10 mouse cellular contexts compared by ENCODE assay signal in genomic region chr9:105988096-105988495, GRCm38 (mm10). TPM values are rescaled to one million over a fixed set of nuclear protein-coding genes. Genes with fewer than 3 reads are reported as not detected.
DNase-seq lines count a peak whose midpoint lies in the region; ATAC-seq and TF ChIP-seq lines count a peak whose summit lies in the region.
"Had no signal": no experiment of that assay in that cellular context is flagged by ENCODE, and none has a peak within 500 bp of the region (broad histone marks: within the 10 kb centered on the region; RNA-seq: fewer than 3 reads in every experiment).

No protein-coding gene starts in this region.

- peak; percentile 42 to 53; a peak in 2 of 4 replicates for ATAC-seq in hematopoietic stem cell, adult 5-6 weeks (replicated peaks in 1 of 2; ENCODE audit: insufficient read depth in 1 of 2, low FRiP score in 2 of 2, low TSS enrichment in 1 of 2, low read depth in 1 of 2, poor library complexity in 2 of 2, severe bottlenecking in 2 of 2)
- ATAC-seq in erythroblast, adult 5-6 weeks (replicated peaks; ENCODE audit: low FRiP score, poor library complexity, severe bottlenecking): no peak

- H3K27ac ChIP-seq in layer of hippocampus, adult 2 months: no peak overlapping the region
- H3K27ac ChIP-seq in ES-Bruce4 (ENCODE audit: insufficient read depth, low read length): no peak overlapping the region
- H3K27ac ChIP-seq: midbrain, embryonic 12.5 days had no signal

- H3K4me3 ChIP-seq in layer of hippocampus, adult 2 months: no peak overlapping the region
- H3K4me3 ChIP-seq in ES-Bruce4 (ENCODE audit: low read depth, low read length): no peak overlapping the region
- H3K4me3 ChIP-seq: midbrain, embryonic 12.5 days had no signal

- H3K9me3 ChIP-seq in ES-Bruce4 (replicated peaks; ENCODE audit: control insufficient read depth, insufficient read depth, low read length, poor library complexity, severe bottlenecking): no peaks in the 10 kb centered on the region
- H3K9me3 ChIP-seq: midbrain, embryonic 12.5 days had no signal

- TF ChIP-seq POLR2A in ES-Bruce4 (IDR thresholded peaks at IDR 0.05; ENCODE audit: insufficient read depth, low read length): no peak

- DNase-seq in cerebellum, postnatal 10 days: peak; percentile 36 to 47
- no peak for DNase-seq in cerebellum, postnatal 4 days (ENCODE audit: low spot score in 2 of 2)
- DNase-seq in layer of hippocampus, adult 2 months (ENCODE audit: low spot score in 2 of 2): peak; percentile 14 to 16
- no peak for DNase-seq in layer of hippocampus, postnatal 36 days
- DNase-seq in thymus, postnatal 14 days: no peak

- H3K4me1 ChIP-seq in ES-Bruce4 (ENCODE audit: control insufficient read depth, insufficient read depth, low read length): no peaks in the 10 kb centered on the region

- H3K9ac ChIP-seq in ES-Bruce4 (ENCODE audit: low read depth, poor library complexity, severe bottlenecking): no peak overlapping the region
- H3K9ac ChIP-seq: midbrain, embryonic 12.5 days had no signal

- no peaks in the 10 kb centered on the region for H3K36me3 ChIP-seq in ES-Bruce4 (ENCODE audit: control insufficient read depth, insufficient read depth, low read length, poor library complexity, severe bottlenecking)
- H3K36me3 ChIP-seq: G1E; midbrain, embryonic 12.5 days had no signal

- H3K27me3 ChIP-seq in ES-Bruce4 (ENCODE audit: control insufficient read depth, insufficient read depth, low read length, poor library complexity, severe bottlenecking): no peaks in the 10 kb centered on the region
- H3K27me3 ChIP-seq: midbrain, embryonic 12.5 days had no signal

- peak; percentile 82 for TF ChIP-seq CTCF in layer of hippocampus, adult 2 months (conservative IDR thresholded peaks at IDR 0.05)
- peak; percentile 29 for TF ChIP-seq CTCF in ES-Bruce4 (IDR thresholded peaks at IDR 0.05; ENCODE audit: low read depth, low read length)

- TF ChIP-seq EP300 in ES-Bruce4 (IDR thresholded peaks at IDR 0.05; ENCODE audit: insufficient read depth, low read depth, low read length): no peak

RNA-seq across cellular contexts. Expression of gene Col6a5, which starts 27.7 kb away (rescaled TPM):
- total RNA-seq in layer of hippocampus, adult 2 months (2021): under 1 TPM; 0.39 to 0.64 TPM
- 1 to 10 TPM in 1 of 2 experiments, under 1 TPM in 1; 0.95 to 1.1 TPM for total RNA-seq in layer of hippocampus, postnatal 36 days (2021)
- not detected in 2 replicates for polyA plus RNA-seq in ES-Bruce4 (2011; ENCODE audit: insufficient read depth, insufficient read length, low read depth, missing spikeins)
- not detected in 2 replicates for total RNA-seq in hematopoietic stem cell, adult 5-6 weeks (2017)
- total RNA-seq in erythroblast, adult 5-6 weeks (2015; ENCODE audit: low replicate concordance): not detected in 2 replicates
- total RNA-seq in erythroblast, adult 5-6 weeks (2017; ENCODE audit: low replicate concordance): not detected in 2 replicates
- polyA plus RNA-seq: G1E had no signal

Comparison
In these comparisons a context has a peak if more than half of its experiments do, and no peak if none do; other contexts are left out.
1. DNase-seq: peak in cerebellum, postnatal 10 days (2 of 2) and layer of hippocampus, adult 2 months (2 of 2); none in cerebellum, postnatal 4 days (0 of 2), layer of hippocampus, postnatal 36 days (0 of 2) and thymus, postnatal 14 days (single experiment).